Mouse (Mus musculus) thymus, adult 18-20 months (tissue): ENCODE results near the gene Aak1.
A peak's percentile ranks its signal among the peaks of the same experiment; 100 is the strongest.
"Not testable (repeated sequence)": the region's sequence is repeated elsewhere in the genome, so short reads cannot be mapped to it uniquely, and the experiment has no call there.

ENCODE experiments used
- DNase-seq, 2 experiments: peaks; one replicate each; pipeline ENCODE4 v3.0.0; 2022; ENCODE audit warnings: mixed read lengths in 2 of 2

Aak1 gene

GRCm38 (mm10) chr6:87026980-87027379 is 177.7 kb downstream of the Aak1 start:
- DNase-seq = no peak

GRCm38 (mm10) chr6:87028881-87029280 is 179.6 kb downstream of the Aak1 start:
- no peak for DNase-seq

DNA sequence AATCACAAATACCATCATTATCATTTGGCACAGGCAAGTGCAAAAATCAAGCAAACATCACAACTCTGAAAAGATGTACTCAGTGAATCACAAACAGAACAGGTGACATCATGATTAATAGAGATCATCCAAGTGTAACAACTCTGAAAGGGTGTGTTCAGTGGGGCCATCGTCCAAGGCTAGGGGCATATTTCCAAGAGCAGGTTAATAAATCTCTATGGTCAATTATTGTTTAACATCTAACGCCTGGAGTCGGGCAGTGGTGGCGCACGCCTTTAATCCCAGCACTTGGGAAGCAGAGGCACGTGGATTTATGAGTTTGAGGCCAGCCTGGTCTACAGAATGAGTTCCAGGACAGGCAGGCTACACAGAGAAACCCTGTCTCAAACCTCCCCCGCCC is 182.0 kb downstream of the Aak1 start:
- not testable (repeated sequence) for DNase-seq

GRCm38 (mm10) chr6:87032401-87032800 is 183.1 kb downstream of the Aak1 start:
- no peak for DNase-seq

DNA sequence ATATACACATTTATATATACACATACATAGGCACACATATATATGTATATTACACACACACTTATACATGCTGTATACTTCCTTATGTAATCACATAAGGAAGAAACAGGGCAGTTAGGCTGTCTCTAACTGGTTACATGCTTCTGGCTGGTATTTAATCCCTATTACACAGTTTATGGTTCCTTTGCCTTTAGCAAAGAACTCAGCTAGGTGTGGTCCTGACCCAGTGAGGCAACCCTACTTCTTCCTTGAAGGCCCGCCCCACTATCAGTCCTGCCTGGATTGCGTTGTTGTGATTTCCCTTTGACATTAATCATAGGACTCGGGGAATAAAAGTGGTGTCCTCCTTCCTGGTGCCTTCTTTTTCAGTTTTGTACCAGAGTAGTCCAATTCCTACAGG is 185.1 kb downstream of the Aak1 start:
- DNase-seq = no peak

DNA sequence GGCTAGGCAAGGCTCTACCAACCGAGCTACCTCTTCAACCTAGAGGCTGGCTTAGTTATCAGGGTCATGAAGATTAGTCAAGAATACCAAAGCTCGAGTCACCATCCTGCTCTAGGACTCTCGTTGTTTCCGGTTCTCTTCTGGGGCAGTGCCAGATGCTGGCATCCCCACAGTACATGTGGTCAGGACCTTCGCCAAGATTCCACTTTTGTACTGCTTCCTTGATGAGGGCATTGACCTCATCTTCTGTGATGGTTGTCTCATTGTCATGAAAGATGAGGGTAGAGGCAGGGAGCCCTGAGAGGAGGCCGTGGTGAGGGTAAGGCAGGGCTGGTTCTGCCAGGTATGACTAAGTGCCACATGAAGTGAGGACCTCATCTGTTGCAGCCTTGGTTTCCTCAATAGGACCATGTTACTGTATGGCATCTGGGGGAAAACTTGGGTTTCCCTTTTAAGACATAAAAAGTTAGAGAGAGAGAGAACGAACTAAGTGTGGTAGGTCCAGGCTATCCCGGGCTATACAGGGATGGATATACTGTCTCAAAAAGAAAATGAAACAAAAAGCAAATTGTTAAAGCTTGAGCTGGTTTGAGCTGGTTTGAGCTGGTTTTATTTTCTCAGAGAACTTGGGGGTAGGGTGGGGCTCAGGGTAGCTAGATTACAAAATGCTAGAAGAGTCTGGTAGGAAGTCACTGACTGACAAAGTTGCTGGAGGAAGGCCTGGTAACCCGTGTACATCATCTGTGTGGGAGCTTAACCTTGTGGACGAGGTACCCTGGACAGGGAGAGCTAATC is 188.7 kb downstream of the Aak1 start:
- no peak for DNase-seq

GRCm38 (mm10) chr6:87039161-87039560 is 189.8 kb downstream of the Aak1 start:
- DNase-seq = no peak

- DNase-seq = peak; percentile 45 to 67
Observed at GRCm38 (mm10) chr6:87040971-87041370, 191.7 kb downstream of the Aak1 start.

DNA sequence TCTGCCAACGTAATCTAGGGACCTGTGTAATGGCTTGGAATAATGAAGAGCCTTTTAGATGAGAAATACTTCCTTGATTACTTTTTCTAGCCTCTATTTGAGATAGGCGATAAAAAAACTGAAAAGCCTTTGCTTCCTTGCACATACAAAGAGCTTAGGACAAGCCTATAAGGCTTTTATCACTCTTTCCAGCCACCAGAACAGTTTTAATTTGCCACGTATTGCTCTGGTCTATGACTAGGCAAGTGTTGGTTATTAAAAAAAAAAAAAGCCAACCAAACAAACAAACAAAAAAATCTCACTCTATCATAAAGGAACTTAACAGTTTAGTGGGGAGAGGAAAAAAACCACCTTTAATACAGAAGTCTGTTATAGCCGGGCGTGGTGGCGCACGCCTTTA is 192.1 kb downstream of the Aak1 start:
- DNase-seq = no peak

GRCm38 (mm10) chr6:87042004-87042336 is 192.7 kb downstream of the Aak1 start:
- no peak for DNase-seq

GRCm38 (mm10) chr6:87042337-87043130 is 193.2 kb downstream of the Aak1 start, which contains the start of gene Gfpt1:
TSS of gene Gfpt1 (plus strand) at chr6:87042846.
- peak; percentile 93 to 94 for DNase-seq

- no peak for DNase-seq
Observed at GRCm38 (mm10) chr6:87043131-87043516, 193.8 kb downstream of the Aak1 start.

DNA sequence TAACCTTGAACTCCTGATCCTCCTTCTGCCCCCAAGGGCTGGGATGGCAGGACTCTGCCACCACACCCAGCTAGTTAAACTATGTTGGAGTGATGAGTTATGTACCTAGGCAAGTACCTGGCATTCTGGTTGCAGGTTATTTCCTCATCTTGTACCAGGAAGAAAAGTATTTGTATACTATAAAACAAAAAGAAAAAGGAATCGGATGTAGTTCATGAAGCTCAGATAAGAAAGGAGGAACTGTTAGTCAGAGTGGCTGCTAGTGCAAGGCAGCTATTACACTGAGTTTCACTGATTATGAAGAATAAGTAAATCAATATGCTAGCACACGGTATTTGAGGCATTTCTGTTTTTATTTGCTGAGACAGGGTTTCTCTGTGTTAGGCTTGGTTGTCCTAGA is 195.6 kb downstream of the Aak1 start:
- DNase-seq = no peak

DNA sequence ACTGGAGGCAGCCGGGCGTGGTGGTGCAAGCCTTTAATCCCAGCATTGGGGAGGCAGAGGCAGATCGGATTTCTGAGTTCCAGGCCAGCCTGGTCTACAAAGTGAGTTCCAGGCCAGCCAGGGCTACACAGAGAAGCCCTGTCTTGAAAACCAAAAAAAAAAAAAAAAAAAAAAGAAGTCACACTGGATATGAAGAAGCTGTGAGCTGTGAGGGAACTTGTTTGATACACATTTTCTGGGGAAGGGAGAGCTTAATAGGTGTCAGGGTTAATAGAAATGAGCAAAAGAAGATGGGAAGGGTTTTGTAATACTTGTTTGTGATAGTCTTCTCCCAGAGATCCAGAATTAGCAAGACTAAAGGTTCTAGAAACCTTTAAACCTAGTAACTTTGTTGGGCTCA is 196.2 kb downstream of the Aak1 start:
- DNase-seq = no peak

DNA sequence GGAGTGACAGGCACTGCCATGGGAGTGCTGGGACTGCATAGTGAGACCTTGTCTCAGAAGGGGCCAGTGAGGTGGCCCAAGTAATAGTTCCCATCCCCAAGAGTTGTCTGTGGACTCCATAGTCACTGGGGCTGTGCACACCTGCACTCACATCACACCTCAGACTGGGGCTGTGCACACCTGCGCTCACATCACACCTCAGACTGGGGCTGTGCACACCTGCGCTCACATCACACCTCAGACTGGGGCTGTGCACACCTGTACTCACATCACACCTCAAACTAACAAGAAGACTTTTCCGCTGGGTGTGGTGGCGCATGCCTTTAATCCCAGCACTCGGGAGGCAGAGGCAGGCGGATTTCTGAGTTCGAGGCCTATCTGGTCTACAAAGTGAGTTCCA is 199.4 kb downstream of the Aak1 start:
- DNase-seq = not testable (repeated sequence)

DNA sequence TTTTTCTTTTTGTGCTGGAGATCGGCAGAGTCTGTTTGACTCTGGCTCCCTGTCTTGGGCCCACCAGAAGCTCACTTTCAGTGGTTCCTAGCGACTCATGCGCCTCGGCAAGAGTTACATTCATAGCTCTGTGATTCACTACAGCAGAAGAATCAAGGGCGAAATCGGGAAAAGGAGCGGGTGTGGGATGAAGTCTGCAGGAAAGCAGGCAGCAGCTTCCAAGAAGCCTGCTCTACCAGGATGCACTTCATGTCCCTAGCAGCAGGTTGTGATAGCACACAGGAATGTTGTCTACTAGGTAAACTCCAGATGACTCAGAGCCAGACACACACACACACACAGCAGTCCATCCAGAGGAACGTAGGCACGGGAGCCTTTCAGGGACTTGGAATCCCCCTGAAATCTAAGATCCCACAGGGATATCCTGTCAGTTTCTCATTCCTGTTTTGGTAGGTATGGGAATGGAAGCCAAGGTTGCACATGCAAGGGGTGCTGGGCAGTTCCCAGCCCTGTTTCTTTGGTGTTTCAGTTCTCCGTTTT is 202.6 kb downstream of the Aak1 start:
- DNase-seq = no peak
